9 mouse cellular contexts compared by ENCODE assay signal in the genomic region with DNA sequence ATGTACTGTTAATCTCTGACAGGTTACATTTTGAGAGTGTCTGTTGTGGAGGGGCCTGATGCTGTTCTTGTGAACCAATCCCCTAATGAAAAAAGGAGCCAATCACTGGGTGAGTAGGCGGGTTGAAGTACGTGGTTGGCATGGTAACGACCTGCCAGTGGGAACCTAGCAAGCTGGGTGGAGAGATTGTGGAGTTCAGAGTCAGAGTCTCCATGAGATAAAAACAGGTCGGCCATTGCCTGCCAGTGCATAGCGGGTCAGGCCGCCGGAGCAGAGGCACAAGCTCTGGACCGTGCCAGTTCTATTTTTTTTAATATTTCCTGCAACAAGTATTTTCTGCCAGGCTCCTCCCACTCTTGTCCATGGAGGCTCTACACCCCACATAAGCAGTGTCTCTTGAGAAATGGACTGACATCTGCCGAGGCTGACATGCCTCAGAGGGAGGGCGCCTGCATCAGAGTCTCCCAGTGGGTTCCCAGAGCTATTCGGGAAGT. TPM values are rescaled to one million over a fixed set of nuclear protein-coding genes. Genes with fewer than 3 reads are reported as not detected.
DNase-seq lines count a peak whose midpoint lies in the region; ATAC-seq lines count a peak whose summit lies in the region.
"Had no signal": no experiment of that assay in that cellular context is flagged by ENCODE, and none has a peak within 500 bp of the region (broad histone marks: within the 10 kb centered on the region; RNA-seq: fewer than 3 reads in every experiment).

No protein-coding gene starts in this region.

- DNase-seq in embryo, embryonic 10.5 days (ENCODE audit: low spot score) = peak; percentile 28
- DNase-seq in embryo, embryonic 10 days (ENCODE audit: low spot score) = no peak
- DNase-seq in spleen, postnatal 10 days (ENCODE audit: low spot score in 2 of 2) = peak; percentile 40 to 79
- no peak for DNase-seq in spleen, adult 18-20 months
- peak; percentile 71 for DNase-seq in liver, embryonic 13.5 days
- no peak for DNase-seq in MN1 (ENCODE audit: low spot score)
- DNase-seq in cerebellum, postnatal 14 days = no peak

- peaks cover 41% of the 10 kb centered on the region for H3K4me1 ChIP-seq in liver, embryonic 13.5 days (replicated peaks)

- H3K4me3 ChIP-seq in liver, embryonic 13.5 days (replicated peaks) = peak overlapping the region; percentile 36; the same call in 1 of the 2 replicates

- H3K27me3 ChIP-seq in liver, embryonic 13.5 days = no peaks in the 10 kb centered on the region

- WGBS in liver, embryonic 13.5 days (ENCODE audit: insufficient replicate concordance) = 27% methylated on average over 11 of the region's 11 CpGs

- peaks cover 5% of the 10 kb centered on the region; the same call in 1 of the 2 replicates for H3K9me3 ChIP-seq in liver, embryonic 13.5 days (replicated peaks)

- peak; percentile 94 for ATAC-seq in liver, embryonic 13.5 days (ENCODE audit: low read depth)
- no peak for ATAC-seq in CD4-positive, CD25-positive, alpha-beta regulatory T cell, adult 4 months
- ATAC-seq: activated CD4-positive, CD25-positive, alpha-beta regulatory T cell, adult 4 months had no signal

- peak overlapping the region; percentile 59 for H3K9ac ChIP-seq in liver, embryonic 13.5 days

- peak overlapping the region; percentile 63 for H3K4me2 ChIP-seq in liver, embryonic 13.5 days

- peaks cover 8% of the 10 kb centered on the region; the same call in 1 of the 2 replicates for H3K36me3 ChIP-seq in liver, embryonic 13.5 days

- peak overlapping the region; percentile 81 for H3K27ac ChIP-seq in liver, embryonic 13.5 days

RNA-seq across cellular contexts. Expression of a gene that starts 27.4 kb away (rescaled TPM):
- 105 and 133 TPM in 2 replicates for polyA plus RNA-seq in liver, embryonic 13.5 days (2015; fragmentation: Nextera tagmentation; extraction: Ambion mirVana)
- polyA plus RNA-seq in CD4-positive, CD25-positive, alpha-beta regulatory T cell, adult 4 months (2017; shearing (Covaris generic)) = 10 to 100 TPM; 72.8 to 96.1 TPM

Comparison
In these comparisons a context has a peak if more than half of its experiments do, and no peak if none do; other contexts are left out.
1. DNase-seq: peak in embryo, embryonic 10.5 days (single experiment), spleen, postnatal 10 days (2 of 2) and liver, embryonic 13.5 days (single experiment); none in embryo, embryonic 10 days (single experiment), spleen, adult 18-20 months (0 of 2), MN1 (single experiment) and cerebellum, postnatal 14 days (0 of 2).